Mouse (Mus musculus): ENCODE results near the gene Herc6.

Gene Herc6

GRCm38 (mm10) chr6:57711726-57712125 lies 130.9 kb downstream of the Herc6 start:
- intact Hi-C loops (cut with DNase I): no loop called here

All from adrenal gland (tissue).